Mouse (Mus musculus): ENCODE results near the gene Nmur1. TPM values are rescaled to one million over a fixed set of nuclear protein-coding genes. Genes with fewer than 3 reads are reported as not detected.

Nmur1 gene
- polyA plus RNA-seq, 1 experiment from 2014 or later = 0.23 TPM

Small RNAs within 50 kb of the gene (microRNA-seq; reads per million reads assigned to microRNA genes)
- gene mmu-mir-3535 = 113 reads per million, percentile 47 among the genes with 10 or more reads in this experiment

Other genes starting within 250 kb of the Nmur1 start
- gene B3gnt7, start 123.4 kb downstream of the Nmur1 start, polyA plus RNA-seq (2016; fragmentation: Nextera tagmentation; extraction: Ambion mirVana) = 4.0 and 4.5 TPM in 2 replicates
- gene Ncl, start 66.8 kb downstream of the Nmur1 start, polyA plus RNA-seq (2016; fragmentation: Nextera tagmentation; extraction: Ambion mirVana) = 345 and 366 TPM in 2 replicates
- not detected in 2 replicates for gene Tex44, start 101 bp upstream of the Nmur1 start, polyA plus RNA-seq (2016; fragmentation: Nextera tagmentation; extraction: Ambion mirVana)
- gene Ptma, start 100.5 kb upstream of the Nmur1 start, polyA plus RNA-seq (2016; fragmentation: Nextera tagmentation; extraction: Ambion mirVana) = 2,735 and 2,863 TPM in 2 replicates
- gene Pde6d, start 156.4 kb upstream of the Nmur1 start, polyA plus RNA-seq (2016; fragmentation: Nextera tagmentation; extraction: Ambion mirVana) = 93.7 and 100 TPM in 2 replicates
- gene Cops7b, start 156.7 kb upstream of the Nmur1 start, polyA plus RNA-seq (2016; fragmentation: Nextera tagmentation; extraction: Ambion mirVana) = 60.2 and 60.6 TPM in 2 replicates
- gene Nppc, start 244.3 kb upstream of the Nmur1 start, polyA plus RNA-seq (2016; fragmentation: Nextera tagmentation; extraction: Ambion mirVana) = 14.7 and 16.0 TPM in 2 replicates